Mouse (Mus musculus): ENCODE results near the gene Pml. TPM values are rescaled to one million over a fixed set of nuclear protein-coding genes. Genes with fewer than 3 reads are reported as not detected.

The Pml gene
- total and polyA plus RNA-seq, 3 experiments = 22.3 to 217 (median 108) TPM

- no peaks in the 10 kb centered on the region for H3K9me3 ChIP-seq (replicated peaks)
- DNase-seq (ENCODE audit: low spot score) = no peak
- TF ChIP-seq POLR2AphosphoS5 (IDR thresholded peaks at IDR 0.05; ENCODE audit: insufficient replicate concordance, low read depth, low read length) (no peak), TAL1 (conservative IDR thresholded peaks at IDR 0.05; ENCODE audit: low read depth, low read length) (no peak), GATA2 (IDR thresholded peaks at IDR 0.05; ENCODE audit: borderline replicate concordance, low read depth, low read length) (no peak), CTCF (IDR thresholded peaks at IDR 0.05; ENCODE audit: low read depth, low read length) (no peak), GATA1 (IDR thresholded peaks at IDR 0.05; ENCODE audit: borderline replicate concordance, low read length) (no peak)
Measured at GRCm38 (mm10) chr9:58278821-58279723, 29.5 kb upstream of the Pml start.

GRCm38 (mm10) chr9:58278313-58278712 is 28.7 kb upstream of the Pml start:
- ATAC-seq (ENCODE audit: extremely low read depth, insufficient number of reproducible peaks, low FRiP score, poor library complexity, severe bottlenecking) = no peak
- Histone ChIP-seq H3K27me3 (ENCODE audit: insufficient read depth, low read length) (peaks cover 2% of the 10 kb centered on the region; the same call in 1 of the 2 replicates), H3K9me3 (replicated peaks) (no peaks in the 10 kb centered on the region), H3K36me3 (replicated peaks) (no peaks in the 10 kb centered on the region), H3K4me1 (ENCODE audit: insufficient read depth, low read depth, low read length) (peaks cover 60% of the 10 kb centered on the region), H3K4me3 (ENCODE audit: low read depth, low read length) (no peak overlapping the region)
- DNase-seq (ENCODE audit: low spot score) = no peak
- TF ChIP-seq POLR2AphosphoS5 (IDR thresholded peaks at IDR 0.05; ENCODE audit: insufficient replicate concordance, low read depth, low read length) (no peak), GATA2 (IDR thresholded peaks at IDR 0.05; ENCODE audit: borderline replicate concordance, low read depth, low read length) (no peak), CTCF (IDR thresholded peaks at IDR 0.05; ENCODE audit: low read depth, low read length) (no peak), GATA1 (IDR thresholded peaks at IDR 0.05; ENCODE audit: borderline replicate concordance, low read length) (no peak), TAL1 (conservative IDR thresholded peaks at IDR 0.05; ENCODE audit: low read depth, low read length) (no peak)

More at GRCm38 (mm10) chr9:58278821-58279723, 29.5 kb upstream of the Pml start:
- no peak overlapping the region for H3K4me3 ChIP-seq (ENCODE audit: low read depth, low read length)
- no peak for ATAC-seq (ENCODE audit: extremely low read depth, insufficient number of reproducible peaks, low FRiP score, poor library complexity, severe bottlenecking)
- peaks cover 57% of the 10 kb centered on the region for H3K4me1 ChIP-seq (ENCODE audit: insufficient read depth, low read depth, low read length)
- H3K36me3 ChIP-seq (replicated peaks) = no peaks in the 10 kb centered on the region
- H3K27me3 ChIP-seq (ENCODE audit: insufficient read depth, low read length) = peaks cover 6% of the 10 kb centered on the region; the same call in 1 of the 2 replicates

GRCm38 (mm10) chr9:58276346-58276745 is 26.8 kb upstream of the Pml start:
- ATAC-seq (ENCODE audit: extremely low read depth, insufficient number of reproducible peaks, low FRiP score, poor library complexity, severe bottlenecking) (no peak), DNase-seq (ENCODE audit: low spot score) (no peak)
- TF ChIP-seq GATA2 (IDR thresholded peaks at IDR 0.05; ENCODE audit: borderline replicate concordance, low read depth, low read length) = no peak
- no peak for TF ChIP-seq GATA1 (IDR thresholded peaks at IDR 0.05; ENCODE audit: borderline replicate concordance, low read length)
- TF ChIP-seq TAL1 (conservative IDR thresholded peaks at IDR 0.05; ENCODE audit: low read depth, low read length) = no peak
- TF ChIP-seq CTCF (IDR thresholded peaks at IDR 0.05; ENCODE audit: low read depth, low read length) = no peak
- TF ChIP-seq POLR2AphosphoS5 (IDR thresholded peaks at IDR 0.05; ENCODE audit: insufficient replicate concordance, low read depth, low read length) = no peak
- Histone ChIP-seq H3K9me3 (replicated peaks) (no peaks in the 10 kb centered on the region), H3K4me3 (ENCODE audit: low read depth, low read length) (no peak overlapping the region), H3K4me1 (ENCODE audit: insufficient read depth, low read depth, low read length) (peaks cover 62% of the 10 kb centered on the region), H3K36me3 (replicated peaks) (no peaks in the 10 kb centered on the region), H3K27me3 (ENCODE audit: insufficient read depth, low read length) (no peaks in the 10 kb centered on the region)

- ATAC-seq (ENCODE audit: extremely low read depth, insufficient number of reproducible peaks, low FRiP score, poor library complexity, severe bottlenecking) (no peak), DNase-seq (ENCODE audit: low spot score) (peak; percentile 27)
- Histone ChIP-seq H3K4me1 (ENCODE audit: insufficient read depth, low read depth, low read length) (peaks cover 66% of the 10 kb centered on the region), H3K27me3 (ENCODE audit: insufficient read depth, low read length) (no peaks in the 10 kb centered on the region), H3K4me3 (ENCODE audit: low read depth, low read length) (peak overlapping the region; percentile 63; the same call in 1 of the 2 replicates), H3K9me3 (replicated peaks) (no peaks in the 10 kb centered on the region), H3K36me3 (replicated peaks) (no peaks in the 10 kb centered on the region)
- TF ChIP-seq GATA1 (IDR thresholded peaks at IDR 0.05; ENCODE audit: borderline replicate concordance, low read length) = no peak
- TF ChIP-seq TAL1 (conservative IDR thresholded peaks at IDR 0.05; ENCODE audit: low read depth, low read length) = no peak
- no peak for TF ChIP-seq POLR2AphosphoS5 (IDR thresholded peaks at IDR 0.05; ENCODE audit: insufficient replicate concordance, low read depth, low read length)
- no peak for TF ChIP-seq GATA2 (IDR thresholded peaks at IDR 0.05; ENCODE audit: borderline replicate concordance, low read depth, low read length)
- TF ChIP-seq CTCF (IDR thresholded peaks at IDR 0.05; ENCODE audit: low read depth, low read length) = no peak
Measured at GRCm38 (mm10) chr9:58275797-58276196, 26.2 kb upstream of the Pml start.

- peak; percentile 82 for ATAC-seq (ENCODE audit: extremely low read depth, insufficient number of reproducible peaks, low FRiP score, poor library complexity, severe bottlenecking)
- TF ChIP-seq POLR2AphosphoS5 (IDR thresholded peaks at IDR 0.05; ENCODE audit: insufficient replicate concordance, low read depth, low read length) (no peak), GATA1 (IDR thresholded peaks at IDR 0.05; ENCODE audit: borderline replicate concordance, low read length) (no peak), TAL1 (conservative IDR thresholded peaks at IDR 0.05; ENCODE audit: low read depth, low read length) (no peak), GATA2 (IDR thresholded peaks at IDR 0.05; ENCODE audit: borderline replicate concordance, low read depth, low read length) (no peak), CTCF (IDR thresholded peaks at IDR 0.05; ENCODE audit: low read depth, low read length) (no peak)
- DNase-seq (ENCODE audit: low spot score) = peak; percentile 77
- Histone ChIP-seq H3K4me3 (ENCODE audit: low read depth, low read length) (peak overlapping the region; percentile 63; the same call in 1 of the 2 replicates), H3K27me3 (ENCODE audit: insufficient read depth, low read length) (0 out of 2 replicates have a peak, but pooled peaks cover 3% of the 10 kb centered on the region), H3K36me3 (replicated peaks) (no peaks in the 10 kb centered on the region), H3K4me1 (ENCODE audit: insufficient read depth, low read depth, low read length) (peaks cover 64% of the 10 kb centered on the region), H3K9me3 (replicated peaks) (no peaks in the 10 kb centered on the region)
Measured at GRCm38 (mm10) chr9:58275115-58275774, 25.7 kb upstream of the Pml start.

- ATAC-seq (ENCODE audit: extremely low read depth, insufficient number of reproducible peaks, low FRiP score, poor library complexity, severe bottlenecking) = no peak
Measured at GRCm38 (mm10) chr9:58274626-58275025, 25.0 kb upstream of the Pml start.

More at GRCm38 (mm10) chr9:58274626-58275025, 25.0 kb upstream of the Pml start:
- TF ChIP-seq TAL1 (conservative IDR thresholded peaks at IDR 0.05; ENCODE audit: low read depth, low read length) = no peak
- TF ChIP-seq GATA1 (IDR thresholded peaks at IDR 0.05; ENCODE audit: borderline replicate concordance, low read length) = no peak
- H3K9me3 ChIP-seq (replicated peaks) = no peaks in the 10 kb centered on the region
- peaks cover 59% of the 10 kb centered on the region for H3K4me1 ChIP-seq (ENCODE audit: insufficient read depth, low read depth, low read length)
- 0 out of 2 replicates have a peak, but pooled peaks cover 3% of the 10 kb centered on the region for H3K27me3 ChIP-seq (ENCODE audit: insufficient read depth, low read length)
- no peaks in the 10 kb centered on the region for H3K36me3 ChIP-seq (replicated peaks)
- DNase-seq (ENCODE audit: low spot score) = no peak
- no peak overlapping the region for H3K4me3 ChIP-seq (ENCODE audit: low read depth, low read length)

All from G1E (cell line).